Mouse (Mus musculus): ENCODE results near the gene Snx1. TPM values are rescaled to one million over a fixed set of nuclear protein-coding genes. Genes with fewer than 3 reads are reported as not detected.

Gene Snx1
- polyA plus RNA-seq, 1 experiment from 2014 or later: 65.1 TPM

DNA sequence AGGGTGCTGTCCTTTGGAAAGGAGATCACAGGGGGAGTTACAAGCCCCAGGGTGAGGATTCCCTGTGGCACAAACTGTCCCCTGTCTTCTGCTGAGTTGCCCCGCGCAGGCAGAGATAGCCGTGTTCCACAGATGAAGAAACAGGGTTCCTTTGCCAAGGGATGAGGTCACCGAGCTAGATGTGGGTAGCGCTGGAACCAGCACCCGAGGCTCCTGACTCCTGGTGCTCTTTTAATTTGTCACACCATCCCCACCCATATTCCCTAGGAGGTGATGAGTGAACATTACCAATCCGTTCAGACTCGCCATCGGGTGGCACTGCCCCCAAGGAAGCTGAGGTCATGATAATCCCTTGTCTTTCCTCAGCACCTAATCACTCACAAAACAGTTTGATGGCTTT lies 36.6 kb upstream of the Snx1 start:
- no peak overlapping the region for H3K4me3 ChIP-seq (ENCODE audit: control insufficient read depth in 1 of 2, insufficient read depth in 1 of 2, low read depth in 1 of 2, low read length in 2 of 2)

DNA sequence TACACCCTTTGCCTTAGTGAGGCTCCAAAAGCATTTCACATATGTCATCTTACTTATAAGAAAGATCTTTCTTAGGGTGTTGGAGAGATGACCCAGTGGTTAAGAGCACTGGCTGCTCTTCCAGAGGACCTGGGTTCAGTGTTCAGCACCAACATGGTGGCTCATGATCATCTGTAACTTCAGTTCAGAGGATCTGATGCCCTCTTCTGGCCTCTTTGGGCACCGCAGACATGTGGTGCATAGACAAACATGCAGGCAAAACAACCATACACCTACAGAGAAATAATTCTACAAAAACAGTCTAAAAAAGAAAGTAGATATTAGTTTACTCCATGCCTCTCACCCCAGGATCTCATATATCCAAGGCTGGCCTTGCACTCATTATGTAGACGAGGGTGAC lies 33.8 kb upstream of the Snx1 start:
- Histone ChIP-seq H3K4me1 (ENCODE audit: control insufficient read depth in 2 of 2, insufficient read depth in 2 of 2, low read length in 2 of 2) (peaks cover 0 to 6% of the 10 kb centered on the region in 2 experiments; a peak in 2 of 4 replicates), H3K27me3 (ENCODE audit: control insufficient read depth, insufficient read depth, low read length) (peaks cover 5% of the 10 kb centered on the region; the same call in 1 of the 2 replicates), H3K4me2 (ENCODE audit: low read length) (no peak overlapping the region), H3K27ac (replicated peaks in 1 of 2; ENCODE audit: control insufficient read depth in 1 of 2, insufficient read depth in 1 of 2, low read depth in 2 of 2, low read length in 2 of 2) (no peak overlapping the region), H3K9ac (ENCODE audit: low read length) (no peak overlapping the region), H3K4me3 (ENCODE audit: control insufficient read depth in 1 of 2, insufficient read depth in 1 of 2, low read depth in 1 of 2, low read length in 2 of 2) (no peak overlapping the region), H3K36me3 (ENCODE audit: control insufficient read depth, insufficient read depth, low read length) (no peaks in the 10 kb centered on the region), H3K9me3 (ENCODE audit: control insufficient read depth, low read length) (0 out of 2 replicates have a peak, but pooled peaks cover 2% of the 10 kb centered on the region)
- ATAC-seq (ENCODE audit: insufficient number of reproducible peaks, insufficient read depth, low FRiP score, low read depth): no peak
- 93% methylated on average over 2 of the region's 2 CpGs for WGBS

More for the DNA sequence above, 36.6 kb upstream of the Snx1 start:
- no peak overlapping the region for H3K9ac ChIP-seq (ENCODE audit: low read length)
- H3K4me2 ChIP-seq (ENCODE audit: low read length): no peak overlapping the region
- H3K9me3 ChIP-seq (ENCODE audit: control insufficient read depth, low read length): 0 out of 2 replicates have a peak, but pooled peaks cover 2% of the 10 kb centered on the region
- 0 out of 2 replicates have a peak, but pooled peaks cover 5% of the 10 kb centered on the region for H3K27me3 ChIP-seq (ENCODE audit: control insufficient read depth, insufficient read depth, low read length)
- 55% methylated on average over 9 of the region's 9 CpGs for WGBS
- H3K4me1 ChIP-seq (ENCODE audit: control insufficient read depth in 2 of 2, insufficient read depth in 2 of 2, low read length in 2 of 2): peaks cover 0 to 6% of the 10 kb centered on the region in 2 experiments; a peak in 2 of 4 replicates
- ATAC-seq (ENCODE audit: insufficient number of reproducible peaks, insufficient read depth, low FRiP score, low read depth): no peak
- no peak overlapping the region for H3K27ac ChIP-seq (replicated peaks in 1 of 2; ENCODE audit: control insufficient read depth in 1 of 2, insufficient read depth in 1 of 2, low read depth in 2 of 2, low read length in 2 of 2)
- no peaks in the 10 kb centered on the region for H3K36me3 ChIP-seq (ENCODE audit: control insufficient read depth, insufficient read depth, low read length)

DNA sequence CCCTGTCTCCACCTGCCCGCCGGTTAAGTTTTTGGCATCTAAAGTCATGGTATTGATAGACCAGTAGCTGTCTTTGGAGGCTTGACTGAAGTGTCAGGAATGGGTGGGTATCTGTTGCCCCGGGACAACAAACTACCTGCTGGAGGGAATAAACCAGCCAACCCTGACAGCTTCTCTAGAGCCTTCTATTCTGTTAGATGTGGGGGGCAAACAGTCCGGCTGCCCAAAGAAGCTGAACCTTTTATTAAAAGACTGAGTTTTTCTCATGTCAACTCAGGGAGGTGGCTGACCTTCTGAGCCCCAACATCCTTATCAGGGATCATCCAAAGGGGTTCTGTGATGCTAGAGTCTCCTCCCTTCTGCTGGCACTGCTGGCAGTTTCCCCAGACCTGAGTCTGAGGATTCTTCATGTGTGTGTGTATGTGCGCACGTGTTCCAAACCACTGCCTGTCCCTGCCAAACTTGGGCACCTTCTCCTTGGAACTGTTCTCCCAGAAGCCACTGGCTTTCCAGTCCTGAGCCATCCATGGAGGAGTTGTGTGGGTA lies 32.6 kb upstream of the Snx1 start:
- ATAC-seq (ENCODE audit: insufficient number of reproducible peaks, insufficient read depth, low FRiP score, low read depth): no peak
- H3K27ac ChIP-seq (replicated peaks in 1 of 2; ENCODE audit: control insufficient read depth in 1 of 2, insufficient read depth in 1 of 2, low read depth in 2 of 2, low read length in 2 of 2): no peak overlapping the region
- 83% methylated on average over 6 of the region's 6 CpGs for WGBS
- H3K4me3 ChIP-seq (ENCODE audit: control insufficient read depth in 1 of 2, insufficient read depth in 1 of 2, low read depth in 1 of 2, low read length in 2 of 2): no peak overlapping the region
- peaks cover 0 to 6% of the 10 kb centered on the region in 2 experiments; a peak in 2 of 4 replicates for H3K4me1 ChIP-seq (ENCODE audit: control insufficient read depth in 2 of 2, insufficient read depth in 2 of 2, low read length in 2 of 2)
- H3K9me3 ChIP-seq (ENCODE audit: control insufficient read depth, low read length): 0 out of 2 replicates have a peak, but pooled peaks cover 2% of the 10 kb centered on the region
- peak overlapping the region; percentile 69; the same call in 1 of the 2 replicates for H3K9ac ChIP-seq (ENCODE audit: low read length)
- H3K27me3 ChIP-seq (ENCODE audit: control insufficient read depth, insufficient read depth, low read length): peaks cover 5% of the 10 kb centered on the region; the same call in 1 of the 2 replicates
- peak overlapping the region; percentile 76 for H3K4me2 ChIP-seq (ENCODE audit: low read length)
- no peaks in the 10 kb centered on the region for H3K36me3 ChIP-seq (ENCODE audit: control insufficient read depth, insufficient read depth, low read length)

DNA sequence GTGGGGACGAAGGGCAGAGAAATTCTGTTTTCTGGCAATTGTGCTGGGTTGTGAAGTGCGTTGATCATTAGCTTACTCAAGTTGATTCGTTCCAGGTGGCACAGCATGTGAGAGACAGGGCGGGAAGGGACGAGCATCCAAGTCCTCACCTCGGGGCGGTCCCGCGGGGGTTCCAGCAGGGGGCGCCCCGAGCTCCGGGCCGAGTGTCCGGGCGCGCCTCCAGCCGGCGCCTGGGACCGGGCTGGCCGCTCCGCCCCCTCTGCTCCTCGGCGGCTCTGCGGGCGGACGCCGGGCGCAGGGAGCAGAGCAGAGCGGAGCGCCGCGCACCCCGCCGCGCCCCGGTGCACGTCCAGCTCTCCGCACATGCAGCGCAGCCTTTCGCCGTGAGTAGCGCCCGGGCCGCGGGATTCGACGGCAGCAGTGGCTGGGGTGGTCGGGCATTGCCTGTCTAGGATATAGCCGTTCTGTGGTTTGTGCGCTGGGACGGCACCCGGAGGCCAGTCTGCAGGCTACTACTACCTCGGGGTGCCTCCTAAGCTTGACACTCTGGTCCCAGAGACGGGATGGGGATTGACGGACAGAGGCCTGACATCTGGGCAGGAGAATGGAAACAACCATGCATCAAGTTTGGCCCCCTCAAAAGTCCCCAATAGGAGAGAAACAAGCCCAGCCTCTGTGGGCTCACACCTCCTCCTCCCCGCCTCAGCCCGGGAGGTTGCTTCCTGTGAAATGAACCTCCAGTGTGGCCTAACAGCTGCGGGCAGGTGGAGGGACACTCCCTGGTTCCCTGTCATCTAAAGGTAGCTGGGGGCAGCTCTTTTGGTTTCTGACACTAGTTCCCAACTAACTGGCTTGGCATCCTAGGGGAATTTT lies 31.8 kb upstream of the Snx1 start, which contains the start of gene Dapk2:
TSS of gene Dapk2 (plus strand) at position 266 of the 873 bp plus-strand sequence.
- peak within 1 kb of the TSS; percentile 76 for H3K4me2 ChIP-seq (ENCODE audit: low read length)
- peak within 1 kb of the TSS; percentile 69 for H3K9ac ChIP-seq (ENCODE audit: low read length)
- H3K4me3 ChIP-seq (ENCODE audit: control insufficient read depth in 1 of 2, insufficient read depth in 1 of 2, low read depth in 1 of 2, low read length in 2 of 2): peak within 1 kb of the TSS; percentile 50
- ATAC-seq (ENCODE audit: insufficient number of reproducible peaks, insufficient read depth, low FRiP score, low read depth): peak; percentile 72; the same call in 1 of the 2 replicates
- no peaks in the 10 kb centered on the region for H3K36me3 ChIP-seq (ENCODE audit: control insufficient read depth, insufficient read depth, low read length)
- H3K27ac ChIP-seq (replicated peaks in 1 of 2; ENCODE audit: control insufficient read depth in 1 of 2, insufficient read depth in 1 of 2, low read depth in 2 of 2, low read length in 2 of 2): no peak within 1 kb of the TSS
- WGBS: 2% methylated on average over 53 of the region's 58 CpGs
- H3K9me3 ChIP-seq (ENCODE audit: control insufficient read depth, low read length): 0 out of 2 replicates have a peak, but pooled peaks cover 2% of the 10 kb centered on the region
- peaks cover 0 to 6% of the 10 kb centered on the region in 2 experiments; a peak in 2 of 4 replicates for H3K4me1 ChIP-seq (ENCODE audit: control insufficient read depth in 2 of 2, insufficient read depth in 2 of 2, low read length in 2 of 2)
- peaks cover 9% of the 10 kb centered on the region; the same call in 1 of the 2 replicates for H3K27me3 ChIP-seq (ENCODE audit: control insufficient read depth, insufficient read depth, low read length)

DNA sequence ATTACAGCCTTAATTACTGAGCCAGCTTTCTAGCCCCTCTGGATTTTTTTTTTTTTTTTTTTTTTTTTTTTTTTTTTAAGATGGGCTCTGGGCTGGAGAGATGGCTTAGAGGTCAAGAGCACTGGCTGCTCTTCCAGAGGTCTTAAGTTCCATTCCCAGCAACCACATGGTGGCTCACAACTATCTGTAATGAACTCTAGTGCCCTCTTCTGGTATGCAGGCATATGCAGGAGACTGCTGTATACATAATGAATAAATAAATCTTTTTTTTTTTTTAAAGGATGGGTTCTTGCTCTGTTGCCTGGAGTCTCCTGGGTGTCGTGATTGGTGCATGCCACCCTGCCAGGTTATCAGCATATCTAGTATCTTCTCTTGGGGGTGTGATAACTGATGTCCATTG lies 29.1 kb upstream of the Snx1 start:
- no peak overlapping the region for H3K4me3 ChIP-seq (ENCODE audit: control insufficient read depth in 1 of 2, insufficient read depth in 1 of 2, low read depth in 1 of 2, low read length in 2 of 2)
- 0 out of 2 replicates have a peak, but pooled peaks cover 2% of the 10 kb centered on the region for H3K9me3 ChIP-seq (ENCODE audit: control insufficient read depth, low read length)
- 90% methylated on average over 1 of the region's 1 CpGs for WGBS
- no peak overlapping the region for H3K9ac ChIP-seq (ENCODE audit: low read length)
- H3K27ac ChIP-seq (replicated peaks in 1 of 2; ENCODE audit: control insufficient read depth in 1 of 2, insufficient read depth in 1 of 2, low read depth in 2 of 2, low read length in 2 of 2): no peak overlapping the region
- H3K4me2 ChIP-seq (ENCODE audit: low read length): no peak overlapping the region
- 0 out of 4 replicates have a peak, but pooled peaks cover 0 to 3% of the 10 kb centered on the region in 2 experiments for H3K4me1 ChIP-seq (ENCODE audit: control insufficient read depth in 2 of 2, insufficient read depth in 2 of 2, low read length in 2 of 2)
- ATAC-seq (ENCODE audit: insufficient number of reproducible peaks, insufficient read depth, low FRiP score, low read depth): no peak
- H3K27me3 ChIP-seq (ENCODE audit: control insufficient read depth, insufficient read depth, low read length): peaks cover 18% of the 10 kb centered on the region
- no peaks in the 10 kb centered on the region for H3K36me3 ChIP-seq (ENCODE audit: control insufficient read depth, insufficient read depth, low read length)

DNA sequence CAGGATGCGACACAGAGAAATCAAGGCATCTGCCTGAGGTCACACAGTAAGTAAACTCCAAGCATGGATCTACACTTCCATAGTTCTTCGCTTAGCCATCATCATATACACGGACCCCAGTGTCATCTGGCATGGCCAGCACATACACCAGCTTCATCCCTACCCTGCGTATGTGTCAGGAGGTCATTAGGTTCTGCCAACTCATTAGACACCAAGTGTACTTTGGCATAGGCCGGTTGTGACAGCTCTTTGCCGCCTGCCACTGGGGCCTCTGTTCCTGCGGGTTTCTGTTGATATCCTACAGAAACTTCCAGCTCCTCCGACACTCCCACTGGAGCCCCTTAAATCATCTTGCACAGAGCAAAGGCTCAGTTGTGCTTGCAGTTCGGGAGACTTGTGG lies 27.6 kb upstream of the Snx1 start:
- no peak overlapping the region for H3K4me3 ChIP-seq (ENCODE audit: control insufficient read depth in 1 of 2, insufficient read depth in 1 of 2, low read depth in 1 of 2, low read length in 2 of 2)
- H3K9ac ChIP-seq (ENCODE audit: low read length): no peak overlapping the region
- peaks cover 12% of the 10 kb centered on the region for H3K27me3 ChIP-seq (ENCODE audit: control insufficient read depth, insufficient read depth, low read length)
- no peak overlapping the region for H3K27ac ChIP-seq (replicated peaks in 1 of 2; ENCODE audit: control insufficient read depth in 1 of 2, insufficient read depth in 1 of 2, low read depth in 2 of 2, low read length in 2 of 2)
- H3K4me1 ChIP-seq (ENCODE audit: control insufficient read depth in 2 of 2, insufficient read depth in 2 of 2, low read length in 2 of 2): 0 out of 4 replicates have a peak, but pooled peaks cover 0 to 3% of the 10 kb centered on the region in 2 experiments
- ATAC-seq (ENCODE audit: insufficient number of reproducible peaks, insufficient read depth, low FRiP score, low read depth): no peak
- WGBS: 88% methylated on average over 9 of the region's 9 CpGs
- H3K9me3 ChIP-seq (ENCODE audit: control insufficient read depth, low read length): no peaks in the 10 kb centered on the region
- no peaks in the 10 kb centered on the region for H3K36me3 ChIP-seq (ENCODE audit: control insufficient read depth, insufficient read depth, low read length)
- H3K4me2 ChIP-seq (ENCODE audit: low read length): no peak overlapping the region

DNA sequence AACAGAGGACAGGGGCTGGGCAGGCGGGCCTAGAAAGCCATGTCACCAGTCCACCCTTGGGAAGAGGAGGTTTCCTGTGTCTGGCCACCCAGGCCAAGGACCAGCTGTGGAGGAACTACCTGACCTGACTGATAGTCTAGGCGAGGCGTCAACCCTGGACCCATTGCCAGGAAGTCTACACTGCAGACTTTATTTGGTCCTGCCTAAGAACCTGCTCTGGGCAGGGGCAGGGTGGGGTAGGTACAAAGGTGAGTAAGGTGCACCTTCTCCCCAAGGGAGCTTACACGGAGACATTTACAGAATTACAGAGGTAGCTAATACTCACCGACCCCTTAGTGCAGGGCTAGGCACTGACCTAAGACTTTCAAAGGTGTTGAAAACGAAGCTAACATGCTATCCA lies 27.2 kb upstream of the Snx1 start:
- no peak for ATAC-seq (ENCODE audit: insufficient number of reproducible peaks, insufficient read depth, low FRiP score, low read depth)

More for the DNA sequence above, 27.2 kb upstream of the Snx1 start:
- H3K4me3 ChIP-seq (ENCODE audit: control insufficient read depth in 1 of 2, insufficient read depth in 1 of 2, low read depth in 1 of 2, low read length in 2 of 2): no peak overlapping the region
- H3K27me3 ChIP-seq (ENCODE audit: control insufficient read depth, insufficient read depth, low read length): peaks cover 12% of the 10 kb centered on the region
- no peak overlapping the region for H3K27ac ChIP-seq (replicated peaks in 1 of 2; ENCODE audit: control insufficient read depth in 1 of 2, insufficient read depth in 1 of 2, low read depth in 2 of 2, low read length in 2 of 2)
- H3K9me3 ChIP-seq (ENCODE audit: control insufficient read depth, low read length): no peaks in the 10 kb centered on the region
- no peak overlapping the region for H3K4me2 ChIP-seq (ENCODE audit: low read length)
- no peaks in the 10 kb centered on the region for H3K36me3 ChIP-seq (ENCODE audit: control insufficient read depth, insufficient read depth, low read length)
- 89% methylated on average over 6 of the region's 6 CpGs for WGBS
- 0 out of 4 replicates have a peak, but pooled peaks cover 0 to 3% of the 10 kb centered on the region in 2 experiments for H3K4me1 ChIP-seq (ENCODE audit: control insufficient read depth in 2 of 2, insufficient read depth in 2 of 2, low read length in 2 of 2)
- no peak overlapping the region for H3K9ac ChIP-seq (ENCODE audit: low read length)
